Mouse (Mus musculus) kidney, adult 11 months (tissue): ENCODE measurements around the gene Zbtb5.
"Not testable (repeated sequence)": the region's sequence is repeated elsewhere in the genome, so short reads cannot be mapped to it uniquely, and the experiment has no call there.

Experiments used
- DNase-seq: peaks from one replicate; pipeline ENCODE4 v3.0.0; 2022

The Zbtb5 gene

GRCm38 (mm10) chr4:45012105-45012975 is at the start of gene Zbtb5:
TSS of gene Zbtb5 (minus strand) at chr4:45012412.
- DNase-seq = peak; percentile 100

GRCm38 (mm10) chr4:45055451-45055850 is 43.2 kb upstream of the Zbtb5 start:
- DNase-seq = no peak

- no peak for DNase-seq
Measured at GRCm38 (mm10) chr4:45054862-45055261, 42.6 kb upstream of the Zbtb5 start.

- DNase-seq = no peak
Measured at GRCm38 (mm10) chr4:45047956-45048355, 35.7 kb upstream of the Zbtb5 start.

GRCm38 (mm10) chr4:45047286-45047887 is 35.2 kb upstream of the Zbtb5 start:
- DNase-seq = no peak

GRCm38 (mm10) chr4:45046679-45047078 is 34.5 kb upstream of the Zbtb5 start:
- no peak for DNase-seq

- DNase-seq = peak; percentile 66
Measured at GRCm38 (mm10) chr4:45040795-45041194, 28.6 kb upstream of the Zbtb5 start.

GRCm38 (mm10) chr4:45039546-45039945 is 27.3 kb upstream of the Zbtb5 start:
- DNase-seq = not testable (repeated sequence)

- peak; percentile 39 for DNase-seq
Measured at GRCm38 (mm10) chr4:45038879-45039278, 26.7 kb upstream of the Zbtb5 start.

GRCm38 (mm10) chr4:45037455-45038410 is 25.5 kb upstream of the Zbtb5 start:
- DNase-seq = no peak

- DNase-seq = no peak
Measured at GRCm38 (mm10) chr4:45036571-45036970, 24.4 kb upstream of the Zbtb5 start.

GRCm38 (mm10) chr4:45036048-45036447 is 23.8 kb upstream of the Zbtb5 start:
- no peak for DNase-seq

- peak; percentile 84 for DNase-seq
Measured at GRCm38 (mm10) chr4:45034693-45035628, 22.7 kb upstream of the Zbtb5 start.

- no peak for DNase-seq
Measured at GRCm38 (mm10) chr4:45032586-45032985, 20.4 kb upstream of the Zbtb5 start.

- DNase-seq = no peak
Measured at GRCm38 (mm10) chr4:45026459-45026858, 14.2 kb upstream of the Zbtb5 start.

- DNase-seq = no peak
Measured at GRCm38 (mm10) chr4:45019009-45019408, 6.8 kb upstream of the Zbtb5 start.

- DNase-seq = peak; percentile 95
Measured at GRCm38 (mm10) chr4:45018452-45018980, 6.3 kb upstream of the Zbtb5 start, which contains the start of gene Polr1e. TSS of gene Polr1e (plus strand) at chr4:45018583.

GRCm38 (mm10) chr4:45015615-45016014 is 3.4 kb upstream of the Zbtb5 start:
- peak; percentile 41 for DNase-seq

GRCm38 (mm10) chr4:45013537-45013936 is 1.3 kb upstream of the Zbtb5 start:
- no peak for DNase-seq

- no peak for DNase-seq
Measured at GRCm38 (mm10) chr4:45013031-45013431, 819 bp upstream of the Zbtb5 start.

- no peak for DNase-seq
Measured at GRCm38 (mm10) chr4:45011581-45012104, 569 bp downstream of the Zbtb5 start.
